Mouse (Mus musculus) gastrocnemius, postnatal 14 days (tissue): ENCODE results near the gene Ncan. TPM values are rescaled to one million over a fixed set of nuclear protein-coding genes. Genes with fewer than 3 reads are reported as not detected.

Experiments used
- DNase-seq: peaks from one replicate; pipeline ENCODE4 v3.0.0; 2021; ENCODE audit warnings: mixed read lengths
- intact Hi-C: fragments of 180-260 bp; cut with DNase I; formaldehyde crosslinking; loops from one replicate; pipeline ENCODE4 v1.15.1; 2025; ENCODE audit warnings: low total_unique reads
- long read RNA-seq, 2 experiments: library from polyadenylated mRNA; stranded (forward); transcript quantifications; one replicate each; pipeline ENCODE4 v2.0.0; 2021
- total RNA-seq, 2 experiments: library from RNA; stranded (reverse); gene quantifications; 2 replicates each; pipeline ENCODE4 v1.2.3; 2021

The Ncan gene
- under 1 TPM; 0.02 to 0.04 TPM for total RNA-seq
- long read RNA-seq, experiment 1: 0 reads
- long read RNA-seq, experiment 2: 0 reads

DNA sequence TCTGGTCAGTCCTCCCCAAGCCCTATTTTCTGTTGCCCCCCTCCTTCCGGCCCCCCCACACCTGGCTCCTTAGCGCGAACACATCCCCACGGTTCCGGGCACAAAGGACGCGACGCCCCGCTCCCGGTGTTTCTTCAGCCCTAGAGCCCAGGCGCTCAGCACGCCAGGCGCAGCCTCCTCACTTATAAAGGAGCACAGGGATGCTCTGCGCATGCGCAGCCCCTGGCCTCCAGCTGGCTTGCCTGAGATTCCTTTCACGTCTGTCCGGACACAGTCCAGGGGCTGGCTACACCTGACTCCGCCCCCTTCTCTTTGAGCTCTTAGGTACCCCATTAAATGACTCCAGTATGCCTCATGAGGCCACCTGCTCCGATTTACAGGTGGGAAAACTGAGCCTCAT is at the start of gene Ncan:
Gene Ncan (minus strand): TSS at position 207 of the 400 bp plus-strand sequence.
- intact Hi-C loops: no loop called here
- DNase-seq: peak; percentile 43

DNA sequence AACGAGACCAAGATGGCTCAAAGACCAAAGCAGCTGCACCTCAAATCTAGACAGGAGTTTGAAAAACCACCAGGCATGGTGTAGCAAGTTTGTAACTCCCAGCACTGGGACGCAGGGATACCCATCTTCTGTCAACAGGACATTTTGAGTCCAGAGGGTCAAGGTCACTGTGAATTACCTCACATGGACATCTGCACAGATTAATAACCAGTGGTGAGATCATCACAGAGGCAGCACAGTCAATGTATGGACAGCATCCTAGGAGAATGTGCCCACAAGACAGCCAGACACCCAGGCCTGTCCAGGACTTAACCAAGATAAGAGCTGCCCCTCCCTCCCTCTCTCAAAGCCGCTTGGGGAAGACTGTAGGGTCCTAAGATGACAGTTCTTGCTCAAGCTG is 49.4 kb upstream of the Ncan start:
- intact Hi-C loops: no loop called here
- no peak for DNase-seq

DNA sequence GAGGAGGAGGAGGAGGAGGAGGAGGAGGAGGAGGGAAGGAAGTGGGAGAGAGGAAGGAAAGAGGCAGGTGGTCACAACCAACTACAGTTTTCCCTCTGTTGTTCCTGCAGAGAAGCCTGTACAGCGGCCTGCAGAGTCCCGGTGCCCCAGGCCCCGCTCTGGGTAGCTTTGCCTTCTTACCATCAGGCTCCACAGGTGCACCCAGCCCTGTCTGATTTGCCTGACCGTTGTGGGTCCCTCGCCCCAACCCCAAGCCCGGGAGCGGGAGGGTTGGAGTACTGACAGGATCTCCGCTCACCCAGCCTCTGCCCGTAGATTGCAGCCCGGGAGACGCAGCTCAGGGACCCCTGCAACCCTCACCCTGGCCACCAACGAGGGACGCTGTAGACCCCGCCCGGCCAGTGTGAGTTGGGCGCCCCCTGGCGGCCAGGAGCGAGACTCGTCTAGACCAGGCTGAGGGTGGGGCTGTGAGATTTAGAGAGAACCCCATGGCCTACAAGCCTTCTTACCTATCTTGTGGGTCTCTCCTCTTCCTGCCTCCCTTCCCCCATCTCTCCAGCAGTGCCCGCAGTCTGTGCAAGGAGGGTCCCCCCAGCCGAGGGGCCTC is 45.9 kb upstream of the Ncan start:
- DNase-seq: peak; percentile 73
- intact Hi-C loops: loop anchor here (5.0 to 10.0 kb wide), 3 partner anchors 59 to 252 kb away; no protein-coding TSS in a partner anchor

DNA sequence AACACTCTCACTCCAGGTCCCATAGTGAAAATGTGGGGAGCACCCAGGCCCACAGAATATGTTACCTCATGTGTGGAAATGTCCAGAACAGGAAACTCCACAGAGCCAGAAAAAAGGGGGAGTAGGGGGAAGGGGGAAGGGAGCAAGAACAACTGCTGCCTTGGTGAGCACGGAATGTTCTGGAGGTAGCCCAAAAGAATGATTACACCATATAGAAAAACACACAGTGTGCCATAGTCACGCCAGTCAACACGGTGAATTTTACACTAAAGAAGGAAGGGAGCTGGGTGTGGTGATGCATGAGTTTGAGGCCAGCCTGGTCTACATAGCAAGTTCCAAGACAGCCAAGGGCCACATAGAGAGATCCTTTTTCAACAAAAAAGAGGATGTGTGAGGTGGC is 42.6 kb upstream of the Ncan start:
- DNase-seq: no peak
- intact Hi-C loops: loop anchor here (5.0 to 10.0 kb wide), 2 partner anchors 66 to 249 kb away; no protein-coding TSS in a partner anchor

DNA sequence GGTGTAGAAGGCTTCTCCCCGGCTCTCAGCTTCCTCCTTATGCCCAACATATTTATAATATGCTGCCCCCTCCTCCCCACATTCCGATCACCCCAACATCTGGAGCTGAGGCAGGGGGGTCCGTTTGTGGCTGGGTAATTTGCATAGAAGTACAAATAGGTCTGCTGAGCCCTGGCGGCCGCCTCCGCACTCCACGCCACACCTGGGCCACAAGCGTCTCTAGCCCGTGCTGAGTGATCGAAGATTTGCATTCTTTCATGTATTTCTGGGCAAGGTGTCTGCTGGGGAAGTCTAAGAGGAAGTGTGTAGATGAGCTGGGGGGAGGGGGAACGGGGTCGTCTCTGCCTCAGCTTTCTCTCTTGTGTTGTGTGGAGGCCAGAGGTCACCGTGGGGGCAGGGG is 39.3 kb upstream of the Ncan start:
- DNase-seq: no peak
- intact Hi-C loops: loop anchor here (5.0 to 10.0 kb wide), 2 partner anchors 63 to 245 kb away; no protein-coding TSS in a partner anchor

DNA sequence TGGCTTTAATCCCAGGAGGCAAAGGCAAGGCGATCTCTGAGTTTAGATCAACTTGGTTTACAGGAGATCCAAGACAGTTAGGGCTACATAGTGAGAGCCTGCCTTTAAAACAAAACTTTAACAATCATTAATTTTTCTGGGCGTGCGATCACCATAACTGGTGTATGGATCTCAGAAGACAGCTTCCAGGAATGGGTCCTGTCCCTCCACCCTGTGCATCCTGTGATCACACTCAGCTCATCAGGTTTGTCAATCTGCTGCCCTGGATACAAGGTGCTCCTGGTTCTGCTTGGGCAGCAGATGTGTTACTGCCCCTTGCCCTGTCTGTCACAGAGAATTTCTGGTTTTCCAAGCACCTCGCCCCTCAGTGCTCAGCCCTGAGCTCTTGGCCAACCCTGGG is 38.5 kb upstream of the Ncan start:
- intact Hi-C loops: no loop called here
- no peak for DNase-seq

DNA sequence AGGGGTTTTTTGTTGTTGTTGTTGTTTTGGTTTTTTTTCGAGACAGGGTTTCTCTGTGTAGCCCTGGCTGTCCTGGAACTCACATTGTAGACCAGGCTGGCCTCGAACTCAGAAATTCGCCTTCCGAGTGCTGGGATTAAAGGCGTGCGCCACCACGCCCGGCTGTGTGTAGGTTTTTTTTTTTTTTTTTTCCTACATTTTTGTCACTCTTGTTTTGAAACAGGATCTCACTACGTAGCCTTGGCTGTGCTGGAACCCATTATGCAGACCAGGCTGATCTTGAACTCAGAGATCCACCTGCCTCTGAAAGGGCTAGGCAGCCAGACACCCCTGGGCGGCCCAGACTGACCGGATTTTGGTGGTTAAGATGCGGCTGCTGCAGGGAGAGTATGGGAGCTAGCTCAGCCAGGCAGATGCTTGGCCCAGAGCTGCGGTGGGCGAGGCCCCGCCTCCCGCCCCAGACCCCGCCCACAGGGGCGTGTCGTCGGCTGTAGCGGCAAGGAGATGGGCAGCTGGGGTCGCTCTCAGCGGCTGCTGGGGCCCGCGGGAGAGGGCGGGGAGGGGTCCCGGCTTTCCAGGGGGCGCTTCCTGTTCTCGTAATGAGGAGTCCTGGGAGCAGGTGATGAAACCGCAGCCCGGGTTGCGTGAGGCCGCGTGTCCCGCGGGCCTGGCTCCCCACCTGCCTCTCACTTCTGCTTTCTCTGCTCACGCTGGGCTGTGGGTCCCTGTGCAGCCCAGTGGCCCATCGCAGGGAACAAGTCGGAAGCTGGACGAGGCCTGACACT is 37.6 kb upstream of the Ncan start:
- intact Hi-C loops: no loop called here
- DNase-seq: peak; percentile 67

DNA sequence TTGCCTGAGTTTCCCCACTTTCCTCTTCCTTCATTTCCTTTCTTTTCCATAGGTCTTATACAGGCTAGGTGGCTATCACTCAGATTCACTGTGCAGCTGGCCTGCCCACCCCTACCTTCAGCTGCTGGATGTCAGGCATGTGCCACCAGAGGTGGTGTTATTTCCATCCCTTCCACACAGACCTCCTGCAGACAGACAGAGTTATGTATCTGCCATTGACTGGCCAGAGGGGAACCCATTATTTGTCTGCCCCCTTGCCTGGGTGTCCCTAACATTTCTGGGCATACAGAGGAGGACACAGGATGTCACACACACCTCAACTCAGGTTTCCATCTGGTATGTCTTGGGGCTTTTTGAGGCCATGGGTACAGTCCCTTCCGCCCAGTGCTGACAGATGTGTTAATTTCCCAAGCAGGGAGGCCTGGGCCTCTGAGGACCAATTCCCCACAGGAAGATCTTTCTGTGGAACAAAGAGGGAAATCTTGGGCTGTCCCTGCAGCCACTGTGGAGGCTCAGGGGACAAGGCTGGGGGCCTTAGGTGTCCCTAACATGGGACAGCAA is 36.6 kb upstream of the Ncan start:
- DNase-seq: no peak
- intact Hi-C loops: no loop called here

DNA sequence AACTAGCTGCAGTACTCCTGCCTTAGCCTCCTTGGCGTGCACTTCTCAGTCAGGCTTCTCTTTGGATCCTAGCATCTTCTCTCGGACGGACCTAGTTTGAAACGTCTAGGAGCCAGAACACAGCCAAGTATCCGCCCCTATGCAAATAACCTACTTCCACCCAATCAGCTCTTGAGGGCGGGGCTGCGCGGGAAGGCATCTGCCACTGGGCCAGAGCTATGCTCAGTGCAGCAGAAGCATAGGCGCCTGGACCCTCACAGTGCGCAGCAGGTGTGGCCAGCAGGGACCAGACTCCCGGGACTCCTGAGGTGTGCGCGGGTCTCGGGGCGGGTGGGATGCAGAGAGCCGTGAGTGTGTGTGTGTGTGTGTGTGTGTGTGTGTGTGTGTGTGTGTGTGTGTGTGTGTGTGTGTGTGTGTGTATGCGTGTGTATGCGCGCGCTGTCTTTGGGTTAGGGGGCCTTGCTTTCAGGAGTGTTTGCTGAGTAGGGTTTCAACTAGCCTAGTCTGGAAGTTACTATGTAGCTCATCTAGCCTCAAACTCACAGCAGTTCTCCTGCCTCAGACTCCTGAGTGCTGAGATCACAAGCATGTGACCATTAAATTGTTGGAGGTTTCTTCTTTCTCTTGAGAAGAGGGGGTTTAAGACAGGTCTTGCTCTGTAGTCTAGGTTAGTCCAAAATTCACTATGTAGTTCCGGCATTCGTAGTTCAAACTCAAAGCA is 32.0 kb upstream of the Ncan start:
- intact Hi-C loops: no loop called here
- peak; percentile 77 for DNase-seq

DNA sequence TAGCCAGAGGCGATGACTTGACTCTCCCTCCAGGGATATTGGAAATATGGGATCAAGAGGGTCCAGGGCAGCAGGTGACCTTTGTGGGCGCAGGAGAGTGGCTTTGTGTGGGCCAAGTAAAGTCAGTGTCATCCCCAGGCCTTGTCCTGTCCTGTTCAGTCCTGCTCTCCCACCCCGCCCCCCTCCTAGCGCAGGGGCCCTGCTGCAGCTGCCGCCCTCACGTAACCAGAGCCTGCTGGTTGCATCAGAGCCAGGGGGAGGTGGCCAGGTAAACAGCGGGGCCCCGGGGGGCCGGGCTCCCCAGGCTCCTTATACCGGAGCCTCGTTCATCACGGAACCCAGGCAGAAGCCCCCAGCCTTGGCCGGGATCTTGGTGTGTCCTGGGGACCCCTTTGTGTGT is 29.5 kb upstream of the Ncan start:
- DNase-seq: no peak
- intact Hi-C loops: no loop called here

DNA sequence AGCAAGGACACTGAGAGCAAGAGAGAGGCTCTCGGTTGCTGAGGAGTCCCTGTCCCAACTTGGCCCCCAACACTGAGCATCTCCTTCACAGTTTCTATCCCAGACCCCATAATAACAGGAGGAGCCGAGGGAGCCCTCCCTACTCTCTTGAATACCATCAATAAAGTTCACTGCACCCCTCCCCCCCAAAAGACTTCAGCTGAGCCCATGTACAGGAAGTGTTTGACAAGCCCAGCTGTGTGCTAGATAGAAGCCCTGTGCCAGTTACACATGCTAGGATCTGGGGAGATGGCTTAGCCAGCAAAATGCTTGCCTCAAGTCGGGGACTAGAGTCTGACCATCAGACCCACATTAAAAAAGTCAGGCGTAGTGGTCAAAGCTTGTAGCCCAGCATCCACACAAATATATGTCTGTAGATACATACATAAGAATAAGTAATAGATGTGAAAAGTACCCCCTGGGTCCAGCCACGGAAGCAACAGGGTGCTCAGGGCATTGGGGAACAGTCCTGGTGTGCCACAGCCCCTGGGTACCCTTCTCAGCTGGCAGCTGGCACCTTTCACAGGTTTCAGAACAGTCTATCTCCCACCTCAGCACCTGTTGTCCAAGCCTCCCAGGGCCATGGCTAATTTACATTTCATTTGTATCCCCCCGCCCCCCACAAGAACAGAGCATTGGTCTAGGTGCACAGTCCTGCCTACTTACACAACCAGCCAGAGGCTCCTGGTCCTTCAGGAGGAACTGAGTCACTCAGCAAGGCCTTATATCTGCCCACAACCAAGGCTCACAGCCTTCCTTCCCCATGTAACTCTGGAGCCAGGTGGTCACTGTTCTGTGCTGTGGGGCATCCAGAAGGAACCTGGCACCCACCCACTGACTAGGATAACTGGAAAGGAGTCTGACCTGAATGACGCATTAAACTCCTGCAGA is 27.3 kb upstream of the Ncan start:
- no peak for DNase-seq

DNA sequence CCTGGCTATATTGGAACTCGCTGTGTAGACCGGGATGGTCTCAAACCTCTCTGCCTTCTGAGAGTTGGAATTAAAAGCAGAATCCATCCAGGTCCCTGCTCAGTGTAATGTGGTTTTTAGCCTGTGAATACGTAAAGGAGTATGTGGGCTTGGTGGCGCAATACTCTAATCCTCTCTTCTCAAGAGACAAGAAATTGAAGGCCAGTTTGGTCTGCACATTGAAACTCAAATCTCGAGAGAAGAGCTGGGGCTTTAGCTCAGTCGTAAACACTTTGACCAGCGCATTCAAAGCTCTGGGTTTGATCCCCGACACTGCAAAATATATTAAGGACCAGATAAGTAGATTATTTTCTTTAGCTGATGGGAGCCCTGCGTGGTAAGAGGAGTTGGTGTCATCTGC is 19.3 kb upstream of the Ncan start:
- intact Hi-C loops: no loop called here
- DNase-seq: no peak

More for the DNA sequence above, 27.3 kb upstream of the Ncan start:
- intact Hi-C loops: loop anchor here (5.0 kb wide), 1 partner anchor 36 kb away; no protein-coding TSS in a partner anchor

DNA sequence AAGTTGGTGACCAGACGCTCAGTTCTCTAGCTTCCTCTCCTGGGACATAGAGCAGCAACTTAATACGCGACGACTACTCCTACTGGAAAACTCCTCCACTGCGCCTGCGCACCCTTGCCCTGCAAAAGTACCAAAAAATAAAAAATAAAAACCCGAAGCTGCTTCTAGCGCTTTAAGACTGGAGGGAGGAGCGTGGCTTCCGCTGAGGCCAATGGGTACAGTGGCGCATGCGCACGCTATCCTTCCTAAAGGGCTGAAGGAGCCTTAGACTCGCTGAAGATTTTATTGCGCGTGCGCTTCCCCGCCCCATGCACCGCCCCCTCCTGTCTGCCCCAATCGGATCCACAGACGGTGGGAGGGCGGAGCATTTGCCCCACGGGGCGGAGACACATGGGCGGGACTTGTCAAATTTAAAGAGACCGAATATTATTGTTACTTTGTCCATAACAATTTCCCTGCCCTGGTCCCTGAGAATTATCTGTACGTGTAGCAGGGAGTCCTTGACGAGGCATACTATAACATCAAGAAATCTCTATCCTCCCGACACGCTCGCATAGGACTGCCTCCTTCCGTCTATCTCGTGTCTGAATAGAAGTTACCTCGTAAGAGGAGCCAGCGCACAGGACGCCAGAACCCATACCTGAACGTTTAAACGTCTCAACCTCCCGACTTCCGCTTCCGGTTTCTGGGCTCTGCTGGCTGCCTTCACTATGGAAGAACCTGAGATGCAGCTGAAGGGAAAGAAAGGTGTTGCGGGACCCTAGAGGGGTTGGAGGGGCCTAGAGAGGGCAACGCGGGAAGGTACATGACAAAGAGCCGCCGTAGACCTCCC is 18.6 kb upstream of the Ncan start, which contains the start of the genes Rfxank, Borcs8 and Mef2b:
Gene Rfxank (minus strand): TSS at position 129 of the 832 bp plus-strand sequence.
Gene Borcs8 (plus strand): TSS at position 474 of the 832 bp plus-strand sequence.
Gene Mef2b (plus strand): TSS at position 686 of the 832 bp plus-strand sequence.
- intact Hi-C loops: no loop called here
- DNase-seq: peak; percentile 99

DNA sequence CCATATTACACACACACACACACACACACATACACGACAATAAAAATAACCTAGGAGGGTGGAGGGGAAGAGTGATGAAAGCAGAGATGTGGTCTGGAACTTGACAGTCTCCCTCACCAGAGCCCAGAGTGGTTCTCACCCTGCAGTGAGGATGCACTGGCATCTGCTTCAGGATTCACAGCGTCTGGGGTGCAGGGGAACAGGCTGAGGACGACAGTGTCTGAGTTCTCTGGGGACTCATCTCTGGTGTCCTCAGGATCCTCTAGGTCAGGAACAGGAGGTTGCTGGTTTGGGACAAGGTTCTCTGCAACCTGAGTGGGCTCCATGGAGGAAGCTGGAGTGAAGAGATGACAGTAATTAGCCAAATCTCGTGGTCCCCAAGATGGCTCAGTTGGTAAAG is 17.2 kb upstream of the Ncan start:
- DNase-seq: no peak
- intact Hi-C loops: no loop called here

DNA sequence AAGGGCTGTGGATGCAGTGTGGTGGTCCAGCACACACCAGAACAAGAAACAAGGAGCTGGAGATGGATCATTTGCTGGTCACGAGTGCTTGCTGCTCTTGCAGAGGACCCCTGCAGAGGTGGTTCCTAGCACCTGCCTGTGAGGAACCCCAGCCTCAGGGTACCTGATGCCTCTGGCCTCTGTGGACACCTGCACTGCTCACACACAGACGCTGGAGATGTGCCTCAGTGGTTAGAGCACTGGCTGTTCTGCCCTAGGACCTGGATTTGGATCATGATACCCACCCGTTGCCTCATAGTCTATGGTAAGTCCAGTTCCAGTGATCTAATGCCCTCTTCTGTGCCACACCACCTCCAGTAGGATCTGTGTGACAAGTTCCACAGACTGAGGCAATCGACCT is 15.9 kb upstream of the Ncan start:
- intact Hi-C loops: no loop called here
- DNase-seq: no peak

DNA sequence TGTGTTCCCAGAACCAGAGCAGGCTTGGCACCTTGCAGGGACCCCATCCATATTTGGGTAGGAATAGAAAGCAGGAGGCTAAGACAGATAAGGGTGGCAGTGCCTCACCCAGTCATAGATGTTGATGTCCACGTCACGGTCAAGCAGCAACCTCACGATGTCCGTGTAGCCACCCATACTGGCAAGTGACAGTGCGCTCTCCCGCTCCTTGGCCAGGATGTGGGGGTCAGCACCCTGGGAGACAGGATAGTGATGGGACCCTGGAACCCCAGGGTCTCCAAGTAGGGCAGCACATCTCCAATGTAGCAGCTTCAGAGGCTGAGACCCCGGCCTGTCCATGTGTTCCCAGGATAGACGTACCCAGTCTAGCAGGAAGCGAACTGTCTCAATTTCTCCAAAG is 14.3 kb upstream of the Ncan start:
- intact Hi-C loops: no loop called here

DNA sequence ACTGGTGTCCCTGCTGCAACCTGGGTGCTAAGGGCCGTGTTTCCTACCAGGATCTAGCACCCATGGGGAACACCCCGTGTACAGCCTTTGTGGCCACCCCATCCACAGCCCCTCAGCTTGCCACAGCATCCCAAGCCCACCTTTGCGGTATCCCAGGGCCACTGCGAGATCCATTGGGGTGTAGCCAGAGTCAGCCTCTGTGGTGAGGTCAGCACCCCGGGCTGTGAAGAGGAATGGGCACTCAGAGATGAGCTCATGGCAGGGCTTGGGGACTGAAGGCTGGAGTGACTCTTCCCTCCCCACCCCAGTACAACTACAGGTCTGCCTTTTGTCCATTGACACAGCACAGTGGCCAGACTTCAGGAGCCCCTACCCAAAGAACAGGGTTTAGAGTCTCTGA is 13.4 kb upstream of the Ncan start:
- DNase-seq: no peak
- intact Hi-C loops: no loop called here

More for the DNA sequence above, 14.3 kb upstream of the Ncan start:
- no peak for DNase-seq
